Mouse (Mus musculus): ENCODE measurements around the gene Zfp54. TPM values are rescaled to one million over a fixed set of nuclear protein-coding genes. Genes with fewer than 3 reads are reported as not detected.
"Not testable (repeated sequence)": the region's sequence is repeated elsewhere in the genome, so short reads cannot be mapped to it uniquely, and the experiment has no call there.

The Zfp54 gene
- total and polyA plus RNA-seq, 2 experiments from 2014 or later: 1.1 to 2.3 TPM

DNA sequence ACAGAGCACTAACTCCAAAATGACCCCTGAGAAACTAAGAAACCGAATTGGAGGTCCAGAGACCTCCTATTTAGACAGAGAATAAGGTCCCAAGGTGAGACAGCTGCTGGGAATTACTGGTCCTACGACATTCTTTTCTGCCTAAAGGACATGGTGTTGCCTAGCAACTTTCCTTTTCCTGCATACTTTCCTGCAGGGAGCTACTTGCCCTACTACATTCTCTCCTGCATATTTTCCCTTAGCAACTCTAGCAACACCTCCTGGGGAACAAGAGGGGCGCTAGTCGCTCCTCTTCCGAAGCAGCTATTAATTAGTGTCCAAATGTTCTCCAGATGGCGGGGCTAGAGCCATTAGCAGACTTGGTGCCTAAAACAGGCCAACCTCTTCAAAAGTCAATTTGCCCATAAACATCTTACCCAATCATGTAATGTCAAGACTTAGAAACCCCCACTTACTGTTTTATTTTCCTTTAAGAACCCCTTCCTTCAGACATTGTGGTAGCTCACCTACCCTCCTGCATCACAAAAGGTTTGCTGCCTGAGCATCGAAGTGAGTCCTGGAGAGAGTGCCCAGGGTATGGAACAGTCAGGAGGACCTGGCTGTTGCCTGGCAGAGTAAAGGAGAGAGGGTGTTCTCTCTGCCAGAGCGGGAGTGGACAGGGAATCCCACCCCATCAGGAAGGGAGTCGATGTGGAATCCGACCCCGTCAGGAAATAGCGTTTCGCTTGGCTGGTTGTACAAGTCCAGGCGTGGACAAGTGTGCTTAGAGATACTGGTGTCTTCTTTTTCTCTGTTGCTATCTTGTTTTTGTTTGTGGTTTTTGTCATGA, 50.5 kb downstream of the Zfp54 start:
- Histone ChIP-seq H3K9me3 (replicated peaks; ENCODE audit: control insufficient read depth, low read length) (no peaks in the 10 kb centered on the region), H3K27ac (ENCODE audit: low read depth) (no peak overlapping the region), H3K4me3 (ENCODE audit: low read depth, low read length) (no peak overlapping the region), H3K27me3 (ENCODE audit: control insufficient read depth, insufficient read depth, low read length) (no peaks in the 10 kb centered on the region), H3K4me1 (ENCODE audit: control insufficient read depth, insufficient read depth) (no peaks in the 10 kb centered on the region; the same call in 1 of the 2 replicates), H3K9ac (replicated peaks; ENCODE audit: low read depth, low read length) (no peak overlapping the region), H3K4me2 (ENCODE audit: low read depth, low read length) (no peak overlapping the region; the same call in 1 of the 2 replicates), H3K36me3 (replicated peaks; ENCODE audit: control insufficient read depth, insufficient read depth, low read length) (no peaks in the 10 kb centered on the region)
- WGBS: 31% methylated on average over 14 of the region's 14 CpGs
- DNase-seq (ENCODE audit: low spot score): peak; percentile 43
- TF ChIP-seq EP300 (IDR thresholded peaks at IDR 0.05; ENCODE audit: low read depth): no peak
- no peak for TF ChIP-seq CTCF (IDR thresholded peaks at IDR 0.05; ENCODE audit: low read depth)
- peak; percentile 53; the same call in 1 of the 2 replicates for ATAC-seq (ENCODE audit: insufficient read depth, low read depth)

DNA sequence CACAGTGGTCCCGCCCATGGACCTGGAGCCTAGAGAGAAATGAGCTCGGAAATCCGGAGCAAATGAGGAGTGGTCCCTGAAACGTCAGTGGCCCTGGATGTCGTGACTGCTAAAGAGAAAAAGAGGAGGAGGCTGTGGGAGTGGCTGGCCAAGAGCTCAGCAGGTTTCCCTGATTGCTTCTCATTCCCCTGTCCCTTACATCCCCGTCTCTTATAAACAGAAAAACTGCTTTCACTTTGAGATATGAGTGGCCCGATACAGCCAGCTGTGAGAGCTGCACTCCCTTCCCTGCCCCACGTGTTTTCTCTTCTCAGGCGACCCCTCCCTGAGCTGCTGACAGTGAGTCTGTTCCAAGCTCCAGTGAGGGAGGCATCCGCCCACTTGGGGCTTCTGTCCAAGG, 51.7 kb downstream of the Zfp54 start:
- ATAC-seq (ENCODE audit: insufficient read depth, low read depth); H3K9me3 ChIP-seq (replicated peaks; ENCODE audit: control insufficient read depth, low read length); H3K27me3 ChIP-seq (ENCODE audit: control insufficient read depth, insufficient read depth, low read length); H3K4me1 ChIP-seq (ENCODE audit: control insufficient read depth, insufficient read depth); H3K9ac ChIP-seq (replicated peaks; ENCODE audit: low read depth, low read length); H3K36me3 ChIP-seq (replicated peaks; ENCODE audit: control insufficient read depth, insufficient read depth, low read length); DNase-seq (ENCODE audit: low spot score): not testable (repeated sequence)
- 0 out of 2 replicates have a peak overlapping the region, but pooled peaks have one; percentile 48 for H3K27ac ChIP-seq (ENCODE audit: low read depth)
- 0% methylated on average over 7 of the region's 10 CpGs for WGBS
- H3K4me2 ChIP-seq (ENCODE audit: low read depth, low read length): peak overlapping the region; percentile 37; the same call in 1 of the 2 replicates
- H3K4me3 ChIP-seq (ENCODE audit: low read depth, low read length): peak overlapping the region; percentile 19; the same call in 1 of the 2 replicates

DNA sequence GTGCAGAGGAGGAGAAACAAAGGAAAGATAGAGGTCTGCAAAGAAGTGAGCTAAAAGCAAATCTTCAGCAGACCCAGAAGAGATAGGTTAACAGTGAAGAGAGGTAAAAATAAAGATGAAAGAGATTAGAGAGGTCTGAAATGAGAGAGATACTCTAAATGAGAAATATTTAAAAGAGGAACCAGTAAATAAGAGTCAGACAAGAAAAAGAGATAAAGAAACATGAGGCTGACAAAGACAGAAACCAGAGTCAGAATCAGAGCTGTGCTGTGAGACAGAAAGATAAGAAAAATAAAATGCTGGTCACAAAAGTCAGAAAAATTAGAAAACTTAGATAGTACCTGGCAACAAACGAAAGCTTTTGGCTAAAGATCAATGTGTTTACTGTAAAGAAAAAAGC, 52.3 kb downstream of the Zfp54 start:
- DNase-seq (ENCODE audit: low spot score); H3K4me1 ChIP-seq (ENCODE audit: control insufficient read depth, insufficient read depth); H3K27me3 ChIP-seq (ENCODE audit: control insufficient read depth, insufficient read depth, low read length); H3K36me3 ChIP-seq (replicated peaks; ENCODE audit: control insufficient read depth, insufficient read depth, low read length); H3K4me2 ChIP-seq (ENCODE audit: low read depth, low read length); ATAC-seq (ENCODE audit: insufficient read depth, low read depth); H3K9ac ChIP-seq (replicated peaks; ENCODE audit: low read depth, low read length); H3K27ac ChIP-seq (ENCODE audit: low read depth); H3K9me3 ChIP-seq (replicated peaks; ENCODE audit: control insufficient read depth, low read length); H3K4me3 ChIP-seq (ENCODE audit: low read depth, low read length): not testable (repeated sequence)
- WGBS: 72% methylated on average over 1 of the region's 1 CpGs

DNA sequence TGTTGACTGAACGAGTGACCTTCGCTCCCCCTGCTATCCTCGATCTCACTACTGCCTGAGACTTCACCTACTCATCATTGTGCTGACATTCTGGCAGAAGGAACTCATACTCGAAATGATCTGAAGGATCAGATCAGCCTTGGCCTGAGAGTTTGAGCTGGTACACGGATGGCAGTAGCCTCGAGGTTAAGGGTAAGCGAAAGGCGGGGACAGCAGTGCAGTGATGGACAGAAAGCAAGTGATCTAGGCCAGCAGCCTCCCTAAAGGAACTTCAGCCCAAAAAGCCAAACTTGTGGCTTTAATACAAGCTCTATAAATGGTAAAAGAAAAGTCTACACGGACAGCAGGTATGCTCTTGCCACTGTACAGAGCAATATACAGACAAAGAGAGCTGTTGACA, 53.3 kb downstream of the Zfp54 start:
- not testable (repeated sequence) for H3K4me3 ChIP-seq (ENCODE audit: low read depth, low read length); H3K9ac ChIP-seq (replicated peaks; ENCODE audit: low read depth, low read length); H3K9me3 ChIP-seq (replicated peaks; ENCODE audit: control insufficient read depth, low read length); DNase-seq (ENCODE audit: low spot score); H3K4me2 ChIP-seq (ENCODE audit: low read depth, low read length); H3K27me3 ChIP-seq (ENCODE audit: control insufficient read depth, insufficient read depth, low read length); H3K4me1 ChIP-seq (ENCODE audit: control insufficient read depth, insufficient read depth); ATAC-seq (ENCODE audit: insufficient read depth, low read depth); H3K36me3 ChIP-seq (replicated peaks; ENCODE audit: control insufficient read depth, insufficient read depth, low read length); H3K27ac ChIP-seq (ENCODE audit: low read depth)
- 59% methylated on average over 4 of the region's 9 CpGs for WGBS

DNA sequence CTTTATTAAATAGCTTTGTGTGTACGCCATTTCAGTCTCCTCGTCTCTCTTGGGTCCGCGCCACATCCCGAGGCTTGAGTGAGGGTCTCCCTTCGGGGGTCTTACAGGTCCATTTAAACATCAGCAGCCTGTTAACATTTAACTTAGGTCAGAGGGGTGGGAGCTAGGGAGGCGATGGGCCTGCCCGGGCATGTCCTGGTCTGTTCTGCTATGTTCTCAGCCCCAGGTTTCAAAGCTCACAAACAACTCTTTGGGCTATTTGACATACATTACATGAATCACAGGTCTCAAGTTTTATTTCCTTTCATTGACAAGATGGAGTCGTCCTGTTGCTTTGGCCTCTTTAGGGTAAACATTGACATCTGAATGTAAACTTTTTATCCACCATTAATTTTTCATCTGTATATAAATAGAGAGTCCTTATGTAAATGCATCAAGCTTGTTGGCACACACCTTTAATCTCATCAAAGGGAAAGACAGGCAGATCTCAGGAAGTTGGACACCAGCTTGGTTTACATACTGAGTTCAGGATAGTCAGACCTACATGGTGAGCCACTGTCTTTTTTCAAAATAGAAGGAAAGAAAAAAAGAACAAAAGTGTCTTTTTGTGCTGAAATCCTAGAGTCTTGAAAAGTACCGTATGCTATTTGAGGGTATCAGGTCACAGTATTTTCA, 55.2 kb downstream of the Zfp54 start:
- H3K27me3 ChIP-seq (ENCODE audit: control insufficient read depth, insufficient read depth, low read length); H3K4me2 ChIP-seq (ENCODE audit: low read depth, low read length); H3K4me1 ChIP-seq (ENCODE audit: control insufficient read depth, insufficient read depth); H3K36me3 ChIP-seq (replicated peaks; ENCODE audit: control insufficient read depth, insufficient read depth, low read length); H3K9me3 ChIP-seq (replicated peaks; ENCODE audit: control insufficient read depth, low read length); DNase-seq (ENCODE audit: low spot score); ATAC-seq (ENCODE audit: insufficient read depth, low read depth); H3K9ac ChIP-seq (replicated peaks; ENCODE audit: low read depth, low read length); H3K4me3 ChIP-seq (ENCODE audit: low read depth, low read length): not testable (repeated sequence)
- WGBS: 84% methylated on average over 9 of the region's 10 CpGs
- 0 out of 2 replicates have a peak overlapping the region, but pooled peaks have one; percentile 0 for H3K27ac ChIP-seq (ENCODE audit: low read depth)

Other genes starting within 250 kb of the Zfp54 start
- not detected in 2 replicates for gene Vmn1r234, start 197.1 kb upstream of the Zfp54 start, total RNA-seq (2014; rRNA removed; ENCODE audit: low replicate concordance)
- gene Vmn1r234, start 197.1 kb upstream of the Zfp54 start, polyA plus RNA-seq (2015; fragmentation: Nextera tagmentation; extraction: Ambion mirVana): not detected in 2 replicates
- not detected in 2 replicates for gene Vmn1r235, start 166.8 kb upstream of the Zfp54 start, total RNA-seq (2014; rRNA removed; ENCODE audit: low replicate concordance)
- gene Vmn1r235, start 166.8 kb upstream of the Zfp54 start, polyA plus RNA-seq (2015; fragmentation: Nextera tagmentation; extraction: Ambion mirVana): not detected in 2 replicates
- gene Vmn1r236, start 140.3 kb upstream of the Zfp54 start, total RNA-seq (2014; rRNA removed; ENCODE audit: low replicate concordance): not detected in 2 replicates
- not detected in 2 replicates for gene Vmn1r236, start 140.3 kb upstream of the Zfp54 start, polyA plus RNA-seq (2015; fragmentation: Nextera tagmentation; extraction: Ambion mirVana)
- not detected in 2 replicates for gene Vmn1r237, start 111.4 kb upstream of the Zfp54 start, total RNA-seq (2014; rRNA removed; ENCODE audit: low replicate concordance)
- gene Vmn1r237, start 111.4 kb upstream of the Zfp54 start, polyA plus RNA-seq (2015; fragmentation: Nextera tagmentation; extraction: Ambion mirVana): not detected in 2 replicates
- 0.12 and 0.80 TPM in 2 replicates for gene Zfp677, start 39.5 kb upstream of the Zfp54 start, total RNA-seq (2014; rRNA removed; ENCODE audit: low replicate concordance)
- gene Zfp677, start 39.5 kb upstream of the Zfp54 start, polyA plus RNA-seq (2015; fragmentation: Nextera tagmentation; extraction: Ambion mirVana): 1.3 and 1.6 TPM in 2 replicates
- 5.1 and 6.3 TPM in 2 replicates for gene Zfp51, start 27.1 kb downstream of the Zfp54 start, total RNA-seq (2014; rRNA removed; ENCODE audit: low replicate concordance)
- gene Zfp51, start 27.1 kb downstream of the Zfp54 start, polyA plus RNA-seq (2015; fragmentation: Nextera tagmentation; extraction: Ambion mirVana): 9.7 and 9.9 TPM in 2 replicates
- 0.70 and 0.92 TPM in 2 replicates for gene Zfp53, start 65.8 kb downstream of the Zfp54 start, total RNA-seq (2014; rRNA removed; ENCODE audit: low replicate concordance)
- 4.0 and 4.4 TPM in 2 replicates for gene Zfp53, start 65.8 kb downstream of the Zfp54 start, polyA plus RNA-seq (2015; fragmentation: Nextera tagmentation; extraction: Ambion mirVana)
- gene Zfp52, start 112.3 kb downstream of the Zfp54 start, total RNA-seq (2014; rRNA removed; ENCODE audit: low replicate concordance): 6.8 and 7.0 TPM in 2 replicates
- gene Zfp52, start 112.3 kb downstream of the Zfp54 start, polyA plus RNA-seq (2015; fragmentation: Nextera tagmentation; extraction: Ambion mirVana): 4.4 and 4.5 TPM in 2 replicates
- 1.8 and 4.7 TPM in 2 replicates for gene Zfp948, start 143.8 kb downstream of the Zfp54 start, total RNA-seq (2014; rRNA removed; ENCODE audit: low replicate concordance)
- 6.2 and 7.4 TPM in 2 replicates for gene Zfp948, start 143.8 kb downstream of the Zfp54 start, polyA plus RNA-seq (2015; fragmentation: Nextera tagmentation; extraction: Ambion mirVana)
- 1.5 and 3.2 TPM in 2 replicates for gene Zfp983, start 227.4 kb downstream of the Zfp54 start, total RNA-seq (2014; rRNA removed; ENCODE audit: low replicate concordance)
- gene Zfp983, start 227.4 kb downstream of the Zfp54 start, polyA plus RNA-seq (2015; fragmentation: Nextera tagmentation; extraction: Ambion mirVana): 1.9 and 2.3 TPM in 2 replicates